Mouse (Mus musculus) cerebellum, adult 9-10 months (tissue): ENCODE data around the gene Kng1.
A peak's percentile ranks its signal among the peaks of the same experiment; 100 is the strongest.

Experiments used
- DNase-seq: peaks from one replicate; pipeline ENCODE4 v3.0.0; 2022

Kng1 gene

GRCm38 (mm10) chr16:23114339-23115171 lies 56.9 kb downstream of the Kng1 start:
- DNase-seq, result no peak

GRCm38 (mm10) chr16:23115486-23115885 lies 57.8 kb downstream of the Kng1 start:
- DNase-seq, result no peak

GRCm38 (mm10) chr16:23117173-23117572 lies 59.5 kb downstream of the Kng1 start:
- no peak for DNase-seq

- no peak for DNase-seq
Measured at GRCm38 (mm10) chr16:23122446-23122845, 64.8 kb downstream of the Kng1 start.

- DNase-seq, result no peak
Measured at GRCm38 (mm10) chr16:23123104-23123503, 65.4 kb downstream of the Kng1 start.

GRCm38 (mm10) chr16:23124398-23124797 lies 66.7 kb downstream of the Kng1 start:
- no peak for DNase-seq

- no peak for DNase-seq
Measured at GRCm38 (mm10) chr16:23127311-23127672, 69.6 kb downstream of the Kng1 start.

- peak; percentile 92 for DNase-seq
Measured at GRCm38 (mm10) chr16:23127673-23128375, 70.2 kb downstream of the Kng1 start, which contains the start of gene Rfc4. Rfc4 (minus strand) TSS chr16:23127737.

- no peak for DNase-seq
Measured at GRCm38 (mm10) chr16:23130303-23130702, 72.6 kb downstream of the Kng1 start.
